Mouse (Mus musculus) hindbrain, embryonic 11.5 days (tissue): ENCODE data around the gene S100z. TPM values are rescaled to one million over a fixed set of nuclear protein-coding genes. Genes with fewer than 3 reads are reported as not detected.

Experiments
- ATAC-seq: fragments of 200-750 bp; cut with Nextera tagmentation; 2 replicates; pipeline ENCODE4 v1.8.0; 2017; ENCODE audit warnings: mild to moderate bottlenecking, moderate TSS enrichment, moderate library complexity; ENCODE audit not compliant: low FRiP score
- DNase-seq: peaks from one replicate; pipeline ENCODE4 v3.0.0-alpha.2; 2015; ENCODE audit warnings: low spot score
- H3K27ac ChIP-seq: fragments of 300-500 bp; sonication (generic); 2 replicates; pipeline ENCODE4 v1.5.1; 2014; ENCODE audit warnings: mild to moderate bottlenecking, low read depth, low read length
- H3K27me3 ChIP-seq: fragments of 300-500 bp; sonication (generic); 2 replicates; pipeline ENCODE4 v1.6.1; 2014; ENCODE audit warnings: mild to moderate bottlenecking, low read length, moderate library complexity, mixed read lengths; ENCODE audit not compliant: control insufficient read depth, insufficient read depth
- H3K36me3 ChIP-seq: fragments of 300-500 bp; sonication (generic); 2 replicates; pipeline ENCODE4 v1.6.1; 2014; ENCODE audit warnings: mild to moderate bottlenecking, low read length, moderate library complexity, mixed read lengths; ENCODE audit not compliant: control insufficient read depth, insufficient read depth
- H3K4me1 ChIP-seq: fragments of 300-500 bp; sonication (generic); replicated peaks from 2 replicates; pipeline ENCODE4 v1.6.1; 2014; ENCODE audit warnings: low read length, mixed read lengths; ENCODE audit not compliant: control insufficient read depth, insufficient read depth
- H3K4me2 ChIP-seq: fragments of 300-500 bp; sonication (generic); replicated peaks from 2 replicates; pipeline ENCODE4 v1.6.1; 2014; ENCODE audit warnings: mild to moderate bottlenecking, low read depth, low read length
- H3K4me3 ChIP-seq: fragments of 300-500 bp; sonication (generic); 2 replicates; pipeline ENCODE4 v1.5.1; 2014; ENCODE audit warnings: low read depth, low read length
- H3K9ac ChIP-seq: fragments of 300-500 bp; sonication (generic); 2 replicates; pipeline ENCODE4 v1.6.1; 2014; ENCODE audit warnings: low read depth, low read length
- H3K9me3 ChIP-seq: fragments of 300-500 bp; sonication (generic); 2 replicates; pipeline ENCODE4 v1.6.1; 2016; ENCODE audit warnings: low read length; ENCODE audit not compliant: control insufficient read depth
- WGBS: fragments of 180-500 bp; shearing (Covaris S2); extraction: QIAGEN DNeasy Blood & Tissue Kit; methylation state at CpG from one replicate; pipeline ENCODE4 v1.1.7; 2014; 5-methylcytosine and 5-hydroxymethylcytosine counted together
- polyA plus RNA-seq: library from polyadenylated mRNA; unstranded; fragments of >200 nt; fragmentation: Nextera tagmentation; extraction: Ambion mirVana; gene quantifications from 2 replicates; pipeline ENCODE4 v1.2.1, GENCODE M21; 2014

S100z gene
- polyA plus RNA-seq, 1 experiment from 2014 or later = not detected

DNA sequence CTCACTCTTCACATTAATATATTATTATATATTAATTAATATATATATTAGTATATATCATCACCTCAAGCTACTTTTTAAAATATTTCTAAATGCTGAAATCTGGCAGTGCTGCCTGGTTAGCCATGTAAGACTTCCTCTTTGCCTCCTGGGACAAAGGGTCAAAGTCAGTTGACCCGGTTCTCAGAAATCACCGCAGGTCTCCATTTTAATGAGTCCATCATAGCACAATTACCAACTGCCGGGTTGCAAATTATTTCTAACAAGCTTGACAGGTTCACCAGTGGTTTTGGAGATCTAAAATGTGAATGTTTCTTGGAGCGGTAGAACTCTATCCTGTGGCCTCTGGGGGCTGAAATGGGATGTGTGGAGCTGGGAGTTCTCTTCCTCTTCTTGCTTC is 35.6 kb downstream of the S100z start:
- H3K27me3 ChIP-seq = peaks cover 23% of the 10 kb centered on the region
- peak overlapping the region; percentile 89 for H3K4me2 ChIP-seq
- WGBS = 21% methylated on average over 4 of the region's 4 CpGs
- no peaks in the 10 kb centered on the region for H3K36me3 ChIP-seq
- no peak overlapping the region for H3K9ac ChIP-seq
- H3K9me3 ChIP-seq = no peaks in the 10 kb centered on the region
- H3K4me1 ChIP-seq = peaks cover 3% of the 10 kb centered on the region
- DNase-seq = peak; percentile 24
- H3K4me3 ChIP-seq = no peak overlapping the region
- no peak for ATAC-seq
- no peak overlapping the region for H3K27ac ChIP-seq

DNA sequence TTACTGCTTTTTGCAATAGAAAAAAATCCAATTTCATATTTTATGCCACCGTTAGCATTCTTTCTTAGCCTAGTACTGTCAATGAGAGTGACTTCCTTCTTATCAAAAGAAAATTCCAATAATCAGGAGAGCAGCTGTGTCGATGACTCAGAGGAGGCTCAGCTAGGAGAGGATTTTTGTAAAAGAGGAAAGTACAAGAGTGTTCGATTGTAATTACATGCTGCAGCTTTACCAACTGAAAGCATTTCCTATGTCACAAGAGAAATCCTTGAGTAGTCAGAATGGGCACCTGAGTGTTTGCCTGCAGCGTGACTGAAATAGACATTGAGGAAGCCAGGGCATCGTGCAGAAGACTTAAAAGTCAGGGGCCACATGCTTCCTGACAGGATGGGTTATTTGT is 39.0 kb downstream of the S100z start:
- peaks cover 15% of the 10 kb centered on the region for H3K27me3 ChIP-seq
- no peak overlapping the region for H3K27ac ChIP-seq
- no peaks in the 10 kb centered on the region for H3K36me3 ChIP-seq
- H3K9ac ChIP-seq = no peak overlapping the region
- no peak overlapping the region for H3K4me2 ChIP-seq
- H3K4me3 ChIP-seq = no peak overlapping the region
- ATAC-seq = no peak
- no peaks in the 10 kb centered on the region for H3K9me3 ChIP-seq
- DNase-seq = no peak
- WGBS = 84% methylated on average over 5 of the region's 5 CpGs
- H3K4me1 ChIP-seq = peaks cover 3% of the 10 kb centered on the region

DNA sequence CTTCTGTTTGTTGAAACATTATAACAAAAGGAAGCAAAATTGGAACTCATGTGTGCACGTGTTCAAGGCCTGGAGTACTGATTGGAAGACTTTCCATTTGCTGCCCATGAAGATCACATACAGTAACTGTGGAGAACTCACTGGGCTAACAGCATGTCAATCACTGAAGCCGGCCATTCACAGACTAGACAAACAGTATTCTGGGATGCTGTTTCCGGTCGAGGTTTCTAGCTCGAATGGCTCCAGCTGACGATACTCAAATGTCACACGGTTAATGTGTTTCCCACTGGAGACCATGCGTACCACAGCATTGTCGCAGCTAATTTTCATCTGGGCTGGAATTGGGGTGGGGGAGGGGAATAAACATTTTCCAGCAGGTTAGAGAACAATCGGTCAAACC is 46.8 kb downstream of the S100z start:
- no peaks in the 10 kb centered on the region for H3K4me1 ChIP-seq
- no peak overlapping the region for H3K9ac ChIP-seq
- no peaks in the 10 kb centered on the region for H3K36me3 ChIP-seq
- DNase-seq (no peak), ATAC-seq (no peak)
- H3K9me3 ChIP-seq = no peaks in the 10 kb centered on the region
- H3K4me3 ChIP-seq = no peak overlapping the region
- no peak overlapping the region for H3K27ac ChIP-seq
- 73% methylated on average over 10 of the region's 10 CpGs for WGBS
- H3K4me2 ChIP-seq = no peak overlapping the region
- H3K27me3 ChIP-seq = no peaks in the 10 kb centered on the region

DNA sequence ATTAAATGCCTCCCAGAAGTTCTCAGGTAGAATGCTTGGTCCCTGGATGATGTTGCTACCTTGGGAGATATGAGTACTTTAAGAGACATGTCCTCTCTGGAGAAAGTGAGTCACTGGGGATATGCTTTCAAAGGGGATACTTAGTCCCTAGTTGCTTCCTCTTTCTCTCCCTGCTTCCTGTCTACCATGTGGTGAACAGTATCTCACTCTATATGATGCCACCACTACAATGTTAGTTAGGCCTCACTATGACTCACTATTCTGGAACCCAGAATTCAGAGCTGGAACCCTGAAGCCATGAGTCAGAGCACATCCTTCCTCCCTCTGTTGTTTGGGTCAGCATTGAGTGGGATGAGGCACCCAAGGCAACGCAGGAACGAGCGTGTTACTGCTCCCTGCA is 51.0 kb downstream of the S100z start:
- Histone ChIP-seq H3K27me3 (no peaks in the 10 kb centered on the region), H3K27ac (no peak overlapping the region), H3K4me2 (no peak overlapping the region), H3K4me1 (no peaks in the 10 kb centered on the region), H3K36me3 (no peaks in the 10 kb centered on the region), H3K9ac (no peak overlapping the region), H3K9me3 (no peaks in the 10 kb centered on the region), H3K4me3 (no peak overlapping the region)
- no peak for DNase-seq
- WGBS = 93% methylated on average over 3 of the region's 3 CpGs
- no peak for ATAC-seq

Other genes starting within 250 kb of the S100z start
- gene Pde8b, start 228.4 kb downstream of the S100z start, polyA plus RNA-seq = 3.1 and 3.3 TPM in 2 replicates
- 50.8 and 53.8 TPM in 2 replicates for gene Zbed3, start 155.1 kb downstream of the S100z start, polyA plus RNA-seq
- 47.7 and 54.4 TPM in 2 replicates for gene Aggf1, start 103.4 kb downstream of the S100z start, polyA plus RNA-seq
- gene Crhbp, start 33.8 kb downstream of the S100z start, polyA plus RNA-seq = 2.9 TPM in 2 replicates
- 0.13 and 0.17 TPM in 2 replicates for gene F2rl1, start 46.5 kb upstream of the S100z start, polyA plus RNA-seq
- gene F2r, start 139.8 kb upstream of the S100z start, polyA plus RNA-seq = 123 and 132 TPM in 2 replicates
- gene F2rl2, start 218.1 kb upstream of the S100z start, polyA plus RNA-seq = 2.8 and 3.7 TPM in 2 replicates